Mouse (Mus musculus) myocyte (in vitro differentiated cells): ENCODE data around the gene Mgat2. TPM values are rescaled to one million over a fixed set of nuclear protein-coding genes. Genes with fewer than 3 reads are reported as not detected.

Experiments used
- H3K27me3 ChIP-seq: one replicate; pipeline ENCODE4 v1.6.1; 2011; ENCODE audit not compliant: control insufficient read depth, insufficient read depth, insufficient read length
- H3K36me3 ChIP-seq: one replicate; pipeline ENCODE4 v1.6.1; 2011; ENCODE audit not compliant: control insufficient read depth, insufficient read depth
- H3K4me2 ChIP-seq: one replicate; pipeline ENCODE4 v1.6.1; 2011; ENCODE audit warnings: low read depth, control low read depth
- H3K4me3 ChIP-seq: one replicate; pipeline ENCODE4 v1.5.1; 2011; ENCODE audit warnings: mild to moderate bottlenecking, control low read depth, moderate library complexity
- H3K79me2 ChIP-seq: one replicate; pipeline ENCODE4 v1.6.1; 2011; ENCODE audit not compliant: control insufficient read depth, insufficient read depth
- H3ac ChIP-seq: one replicate; pipeline ENCODE4 v1.6.1; 2011; ENCODE audit not compliant: control insufficient read depth, insufficient read length
- CEBPB ChIP-seq: IDR thresholded peaks from 2 replicates; pipeline ENCODE4 v1.6.1; 2011; ENCODE audit warnings: mild to moderate bottlenecking, moderate library complexity; ENCODE audit not compliant: poor library complexity, insufficient read depth, severe bottlenecking
- E2F4 ChIP-seq: IDR thresholded peaks from one replicate; pipeline ENCODE4 v1.6.1; 2011; ENCODE audit warnings: mild to moderate bottlenecking, control low read depth, moderate library complexity; ENCODE audit not compliant: insufficient read depth
- MAX ChIP-seq: IDR thresholded peaks from one replicate; pipeline ENCODE4 v1.6.1; 2011; ENCODE audit warnings: low read depth, mild to moderate bottlenecking, control low read depth
- MYOD1 ChIP-seq, 3 experiments: IDR thresholded peaks; one replicate each; pipeline ENCODE4 v1.6.1; 2011; ENCODE audit warnings: control low read depth in 2 of 3, low read depth in 2 of 3, mild to moderate bottlenecking in 2 of 3, moderate library complexity in 1 of 3; ENCODE audit not compliant: insufficient read length in 2 of 3, control insufficient read depth in 1 of 3
- MYOG ChIP-seq, 3 experiments: IDR thresholded peaks; one replicate each; pipeline ENCODE4 v1.6.1; 2011; ENCODE audit warnings: control low read depth in 2 of 3, low read depth in 2 of 3, mild to moderate bottlenecking in 2 of 3; ENCODE audit not compliant: insufficient read length in 2 of 3, control insufficient read depth in 1 of 3, insufficient read depth in 1 of 3
- POLR2A ChIP-seq: IDR thresholded peaks from one replicate; pipeline ENCODE4 v1.6.1; 2011; ENCODE audit warnings: low read depth, mild to moderate bottlenecking, control low read depth, moderate library complexity; ENCODE audit not compliant: insufficient read length
- POLR2AphosphoS2 ChIP-seq: IDR thresholded peaks from one replicate; pipeline ENCODE4 v1.6.1; 2011; ENCODE audit warnings: low read depth, control low read depth; ENCODE audit not compliant: insufficient read length
- REST ChIP-seq: IDR thresholded peaks from one replicate; pipeline ENCODE4 v1.6.1; 2011; ENCODE audit warnings: mild to moderate bottlenecking, control low read depth, moderate library complexity; ENCODE audit not compliant: insufficient read depth, insufficient read length
- SRF ChIP-seq: IDR thresholded peaks from one replicate; pipeline ENCODE4 v1.6.1; 2011; ENCODE audit warnings: low read depth; ENCODE audit not compliant: control insufficient read depth, insufficient read length
- TCF12 ChIP-seq: IDR thresholded peaks from one replicate; pipeline ENCODE4 v1.6.1; 2011; ENCODE audit warnings: mild to moderate bottlenecking, control low read depth; ENCODE audit not compliant: poor library complexity, insufficient read depth, severe bottlenecking
- TCF3 ChIP-seq: IDR thresholded peaks from one replicate; pipeline ENCODE4 v1.6.1; 2011; ENCODE audit warnings: low read depth, control low read depth; ENCODE audit not compliant: insufficient read length
- USF1 ChIP-seq: IDR thresholded peaks from one replicate; pipeline ENCODE4 v1.6.1; 2011; ENCODE audit warnings: low read depth, mild to moderate bottlenecking, control low read depth, moderate library complexity
- polyA plus RNA-seq: library from polyadenylated mRNA; unstranded; fragments of >200 nt; fragmentation: generic; extraction: Trizol; gene quantifications from one replicate; pipeline ENCODE4 v1.2.1, GENCODE M21; 2012; ENCODE audit warnings: missing spikeins

The Mgat2 gene
- polyA plus RNA-seq, 1 experiment, result 20.7 TPM

- no peak overlapping the region for H3ac ChIP-seq
- no peaks in the 10 kb centered on the region for H3K27me3 ChIP-seq
- peaks cover 3% of the 10 kb centered on the region for H3K36me3 ChIP-seq
- no peak overlapping the region for H3K4me2 ChIP-seq
- TF ChIP-seq TCF3 (no peak), POLR2AphosphoS2 (no peak), MYOD1 (IDR thresholded peaks at IDR 0.05; ENCODE audit: control insufficient read depth in 1 of 3, insufficient read length in 2 of 3, low read depth in 2 of 3) (no peak), E2F4 (no peak), MYOG (IDR thresholded peaks at IDR 0.05; ENCODE audit: control insufficient read depth in 1 of 3, insufficient read depth in 1 of 3, insufficient read length in 2 of 3, low read depth in 2 of 3) (no peak), TCF12 (no peak), REST (no peak), POLR2A (no peak), CEBPB (no peak), USF1 (no peak), SRF (no peak), MAX (no peak)
- no peak overlapping the region for H3K4me3 ChIP-seq
- no peaks in the 10 kb centered on the region for H3K79me2 ChIP-seq
These were observed 29.3 kb downstream of the Mgat2 start for GRCm38 (mm10) chr12:69213186-69213777.

- no peak for TF ChIP-seq REST
- TF ChIP-seq E2F4, result no peak
- TF ChIP-seq USF1, result no peak
- no peak for TF ChIP-seq MYOD1 (IDR thresholded peaks at IDR 0.05; ENCODE audit: control insufficient read depth in 1 of 3, insufficient read length in 2 of 3, low read depth in 2 of 3)
- TF ChIP-seq TCF12, result no peak
- TF ChIP-seq MYOG (IDR thresholded peaks at IDR 0.05; ENCODE audit: control insufficient read depth in 1 of 3, insufficient read depth in 1 of 3, insufficient read length in 2 of 3, low read depth in 2 of 3), result no peak
- TF ChIP-seq SRF, result no peak
- TF ChIP-seq TCF3, result no peak
These were observed 30.4 kb downstream of the Mgat2 start for GRCm38 (mm10) chr12:69214393-69214792.

GRCm38 (mm10) chr12:69215000-69215785, 31.2 kb downstream of the Mgat2 start:
- Histone ChIP-seq H3K36me3 (peaks cover 3% of the 10 kb centered on the region), H3K79me2 (no peaks in the 10 kb centered on the region), H3K4me2 (no peak overlapping the region), H3K27me3 (no peaks in the 10 kb centered on the region), H3ac (no peak overlapping the region), H3K4me3 (no peak overlapping the region)
- TF ChIP-seq E2F4 (no peak), POLR2AphosphoS2 (no peak), REST (no peak), CEBPB (no peak), TCF3 (no peak), USF1 (no peak), MAX (no peak), POLR2A (no peak)

More at GRCm38 (mm10) chr12:69214393-69214792, 30.4 kb downstream of the Mgat2 start:
- H3K4me2 ChIP-seq, result no peak overlapping the region
- H3ac ChIP-seq, result no peak overlapping the region
- H3K79me2 ChIP-seq, result no peaks in the 10 kb centered on the region
- no peak overlapping the region for H3K4me3 ChIP-seq
- peaks cover 3% of the 10 kb centered on the region for H3K36me3 ChIP-seq
- H3K27me3 ChIP-seq, result no peaks in the 10 kb centered on the region

DNA sequence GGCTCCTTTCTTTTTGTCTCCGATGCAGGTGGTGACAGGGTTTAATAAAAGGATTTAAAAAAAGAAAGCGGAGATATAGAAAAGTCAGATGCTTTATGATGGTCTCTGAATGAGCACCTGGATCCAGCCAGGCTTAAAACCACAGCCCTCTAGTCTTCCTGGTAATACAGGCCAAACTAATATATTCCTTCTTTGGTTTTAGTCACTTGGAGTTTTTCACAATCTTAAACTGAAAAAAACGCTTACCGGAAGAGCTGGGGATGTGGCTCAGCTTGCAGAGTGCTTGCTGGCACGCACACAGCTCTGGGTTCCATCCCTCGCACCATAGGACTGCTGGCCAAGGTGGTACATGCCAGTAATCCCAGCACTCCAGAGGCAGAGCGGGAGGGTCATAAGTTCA, 32.6 kb downstream of the Mgat2 start:
- peaks cover 3% of the 10 kb centered on the region for H3K36me3 ChIP-seq
- H3K27me3 ChIP-seq, result no peaks in the 10 kb centered on the region
- H3K4me2 ChIP-seq, result no peak overlapping the region
- no peak overlapping the region for H3ac ChIP-seq
- no peak for TF ChIP-seq CEBPB
- no peak for TF ChIP-seq POLR2AphosphoS2
- no peak for TF ChIP-seq TCF3
- TF ChIP-seq REST, result no peak
- no peak for TF ChIP-seq TCF12
- TF ChIP-seq USF1, result no peak
- no peak for TF ChIP-seq MYOG (IDR thresholded peaks at IDR 0.05; ENCODE audit: control insufficient read depth in 1 of 3, insufficient read depth in 1 of 3, insufficient read length in 2 of 3, low read depth in 2 of 3)
- TF ChIP-seq SRF, result no peak
- TF ChIP-seq MAX, result no peak
- TF ChIP-seq MYOD1 (IDR thresholded peaks at IDR 0.05; ENCODE audit: control insufficient read depth in 1 of 3, insufficient read length in 2 of 3, low read depth in 2 of 3), result no peak
- no peaks in the 10 kb centered on the region for H3K79me2 ChIP-seq
- H3K4me3 ChIP-seq, result no peak overlapping the region
